Mouse (Mus musculus) stomach, embryonic 15.5 days (tissue): ENCODE measurements around the gene Dusp1. TPM values are rescaled to one million over a fixed set of nuclear protein-coding genes. Genes with fewer than 3 reads are reported as not detected.

Source experiments
- ATAC-seq: fragments of 200-750 bp; cut with Nextera tagmentation; 2 replicates; pipeline ENCODE4 v1.8.0; 2017; ENCODE audit warnings: low read depth, moderate number of reproducible peaks, moderate TSS enrichment; ENCODE audit not compliant: insufficient read depth, low FRiP score
- H3K27ac ChIP-seq: fragments of 300-500 bp; sonication (generic); 2 replicates; pipeline ENCODE4 v1.5.1; 2015; ENCODE audit warnings: mild to moderate bottlenecking, inconsistent platforms
- H3K27me3 ChIP-seq: fragments of 300-500 bp; sonication (generic); replicated peaks from 2 replicates; pipeline ENCODE4 v1.6.1; 2015; ENCODE audit warnings: inconsistent platforms
- H3K36me3 ChIP-seq: fragments of 300-500 bp; sonication (generic); 2 replicates; pipeline ENCODE4 v1.6.1; 2015; ENCODE audit warnings: inconsistent platforms
- H3K4me1 ChIP-seq: fragments of 300-500 bp; sonication (generic); 2 replicates; pipeline ENCODE4 v1.6.1; 2015; ENCODE audit warnings: inconsistent platforms
- H3K4me2 ChIP-seq: fragments of 300-500 bp; sonication (generic); 2 replicates; pipeline ENCODE4 v1.6.1; 2015; ENCODE audit warnings: mild to moderate bottlenecking, inconsistent platforms
- H3K4me3 ChIP-seq: fragments of 300-500 bp; sonication (generic); replicated peaks from 2 replicates; pipeline ENCODE4 v1.5.1; 2015; ENCODE audit warnings: inconsistent platforms
- H3K9ac ChIP-seq: fragments of 300-500 bp; sonication (generic); 2 replicates; pipeline ENCODE4 v1.6.1; 2015; ENCODE audit warnings: inconsistent platforms
- H3K9me3 ChIP-seq: fragments of 300-500 bp; sonication (generic); 2 replicates; pipeline ENCODE4 v1.6.1; 2016; ENCODE audit warnings: inconsistent platforms
- WGBS: fragments of 180-500 bp; shearing (Covaris S2); methylation state at CpG from one replicate; pipeline ENCODE4 v1.1.7; 2015; 5-methylcytosine and 5-hydroxymethylcytosine counted together
- microRNA-seq: library from miRNA; unstranded; fragments of <30 nt; microRNA quantifications from one replicate; pipeline ENCODE4, GENCODE M21; 2016
- polyA plus RNA-seq: library from polyadenylated mRNA; unstranded; fragments of >200 nt; fragmentation: Nextera tagmentation; extraction: Ambion mirVana; gene quantifications from 2 replicates; pipeline ENCODE4 v1.2.1, GENCODE M21; 2015

Dusp1 gene
- polyA plus RNA-seq, 1 experiment from 2014 or later = 19.3 TPM

DNA sequence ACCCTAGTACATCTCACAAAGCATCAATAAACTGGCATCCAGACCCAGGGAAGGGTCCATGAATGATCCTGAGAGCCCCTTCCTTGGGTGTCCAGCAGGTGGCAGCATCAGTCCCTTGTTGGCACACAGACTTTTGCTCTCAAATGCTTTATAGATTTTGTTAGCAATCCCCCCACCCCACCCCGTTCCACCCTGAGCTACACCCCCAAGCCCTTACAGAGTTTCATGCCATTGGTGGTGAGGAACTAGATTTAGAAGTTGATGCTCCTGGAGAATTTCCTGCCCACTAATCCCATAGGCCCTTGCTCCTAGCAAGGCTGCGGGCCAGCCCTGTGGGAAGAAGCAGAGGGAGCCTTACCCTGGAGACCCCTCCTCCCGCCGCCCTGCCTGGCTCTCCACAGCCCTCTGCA lies 95.2 kb downstream of the Dusp1 start:
- H3K4me2 ChIP-seq = peak overlapping the region; percentile 22
- H3K9ac ChIP-seq = no peak overlapping the region
- H3K4me3 ChIP-seq = no peak overlapping the region
- H3K9me3 ChIP-seq = no peaks in the 10 kb centered on the region
- H3K36me3 ChIP-seq = no peaks in the 10 kb centered on the region
- ATAC-seq = peak; percentile 48; the same call in 1 of the 2 replicates
- 0 out of 2 replicates have a peak overlapping the region, but pooled peaks have one; percentile 9 for H3K27ac ChIP-seq
- no peaks in the 10 kb centered on the region for H3K27me3 ChIP-seq
- 16% methylated on average over 4 of the region's 4 CpGs for WGBS
- 0 out of 2 replicates have a peak, but pooled peaks cover 3% of the 10 kb centered on the region for H3K4me1 ChIP-seq

DNA sequence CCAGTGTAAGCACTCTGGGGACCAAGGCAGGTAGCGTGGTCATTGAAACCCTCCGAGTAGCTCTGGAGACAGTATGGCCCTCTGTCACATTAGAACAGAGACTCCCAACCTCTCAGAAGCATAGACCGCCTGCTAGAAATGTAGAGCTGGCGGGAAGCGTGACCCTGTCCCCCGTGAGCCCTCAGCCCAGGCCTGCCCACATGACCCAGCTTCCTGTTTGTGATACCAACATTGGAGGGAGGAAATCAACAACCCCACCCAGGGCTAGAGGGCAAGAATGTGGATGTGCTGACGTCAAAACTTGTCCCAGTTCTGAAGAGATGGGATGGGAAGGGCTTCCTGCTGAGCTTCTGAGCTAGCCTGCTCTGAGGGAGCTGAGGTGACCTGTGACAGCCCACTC lies 97.0 kb downstream of the Dusp1 start:
- Histone ChIP-seq H3K9me3 (no peaks in the 10 kb centered on the region), H3K9ac (no peak overlapping the region), H3K36me3 (no peaks in the 10 kb centered on the region), H3K27me3 (no peaks in the 10 kb centered on the region), H3K27ac (no peak overlapping the region), H3K4me1 (0 out of 2 replicates have a peak, but pooled peaks cover 3% of the 10 kb centered on the region), H3K4me3 (no peak overlapping the region), H3K4me2 (no peak overlapping the region)
- no peak for ATAC-seq
- 67% methylated on average over 7 of the region's 7 CpGs for WGBS

DNA sequence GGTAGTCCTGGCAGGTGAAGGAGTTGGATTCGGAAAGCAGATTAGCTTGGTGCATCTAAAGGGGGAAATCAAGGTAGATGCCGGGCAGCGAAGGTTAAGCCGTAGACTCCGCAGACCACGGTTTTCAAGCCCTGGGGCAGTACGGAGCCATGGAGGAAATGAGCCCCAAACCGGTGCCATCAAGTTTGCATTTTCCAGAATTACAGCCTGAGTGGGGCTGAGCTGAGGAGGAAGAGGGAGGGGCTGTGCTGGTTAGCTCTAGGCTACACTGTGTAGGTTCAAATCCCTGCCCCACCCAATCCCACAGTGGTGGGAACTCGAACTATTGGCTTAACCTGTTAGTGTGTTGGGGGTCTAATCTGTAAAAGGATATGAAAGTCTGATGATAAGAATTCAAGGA lies 97.4 kb downstream of the Dusp1 start:
- no peak overlapping the region for H3K4me2 ChIP-seq
- H3K27me3 ChIP-seq = no peaks in the 10 kb centered on the region
- 77% methylated on average over 9 of the region's 9 CpGs for WGBS
- no peaks in the 10 kb centered on the region for H3K36me3 ChIP-seq
- H3K9ac ChIP-seq = no peak overlapping the region
- H3K4me3 ChIP-seq = no peak overlapping the region
- no peak for ATAC-seq
- H3K9me3 ChIP-seq = no peaks in the 10 kb centered on the region
- H3K27ac ChIP-seq = no peak overlapping the region
- H3K4me1 ChIP-seq = 0 out of 2 replicates have a peak, but pooled peaks cover 3% of the 10 kb centered on the region

DNA sequence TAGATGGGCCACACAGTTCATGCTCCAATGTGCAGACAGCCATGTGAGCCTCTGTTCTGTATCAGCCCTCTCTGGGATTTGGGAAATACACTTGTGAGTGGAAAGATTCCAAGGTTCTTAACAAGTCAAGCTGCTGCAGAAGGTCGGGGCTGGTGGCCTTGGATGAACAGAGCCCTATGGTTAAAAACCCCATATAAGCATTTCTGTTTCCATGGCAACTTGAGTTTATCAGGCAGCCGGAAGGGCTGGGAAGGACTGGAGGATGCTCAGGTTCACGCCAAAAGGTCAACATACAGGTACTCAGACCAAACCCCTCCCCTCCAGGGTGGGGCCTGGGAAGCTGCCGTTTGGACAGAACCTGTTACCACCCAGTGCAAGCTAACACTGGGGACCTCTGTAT lies 97.9 kb downstream of the Dusp1 start:
- Histone ChIP-seq H3K9me3 (no peaks in the 10 kb centered on the region), H3K36me3 (no peaks in the 10 kb centered on the region), H3K4me1 (0 out of 2 replicates have a peak, but pooled peaks cover 3% of the 10 kb centered on the region), H3K9ac (no peak overlapping the region), H3K4me2 (no peak overlapping the region), H3K27me3 (no peaks in the 10 kb centered on the region), H3K4me3 (no peak overlapping the region), H3K27ac (no peak overlapping the region)
- ATAC-seq = no peak
- WGBS = 31% methylated on average over 4 of the region's 4 CpGs

DNA sequence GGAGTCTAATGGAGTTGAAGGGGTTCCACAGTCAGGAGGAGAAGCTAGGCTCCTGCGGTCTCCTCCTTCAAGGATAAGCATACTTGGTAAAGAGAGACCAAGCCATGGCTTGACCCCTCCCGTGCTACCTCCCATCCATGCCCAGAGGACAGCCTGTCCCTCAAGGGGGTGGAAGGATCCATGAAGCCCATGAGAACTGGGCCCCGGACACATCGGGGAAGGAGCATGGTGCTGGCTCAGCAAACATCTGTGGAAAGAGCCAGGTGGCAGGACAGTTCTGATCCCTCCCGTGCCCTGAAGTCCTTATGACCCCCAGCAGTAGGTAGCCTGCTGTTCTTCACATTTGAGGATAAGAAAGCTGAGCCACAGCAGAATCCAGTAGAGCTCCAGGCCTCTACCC lies 98.5 kb downstream of the Dusp1 start:
- no peak overlapping the region for H3K9ac ChIP-seq
- H3K27me3 ChIP-seq = no peaks in the 10 kb centered on the region
- H3K9me3 ChIP-seq = no peaks in the 10 kb centered on the region
- no peak for ATAC-seq
- WGBS = 79% methylated on average over 5 of the region's 5 CpGs
- H3K4me3 ChIP-seq = no peak overlapping the region
- no peak overlapping the region for H3K4me2 ChIP-seq
- 0 out of 2 replicates have a peak, but pooled peaks cover 3% of the 10 kb centered on the region for H3K4me1 ChIP-seq
- H3K27ac ChIP-seq = no peak overlapping the region
- H3K36me3 ChIP-seq = no peaks in the 10 kb centered on the region

DNA sequence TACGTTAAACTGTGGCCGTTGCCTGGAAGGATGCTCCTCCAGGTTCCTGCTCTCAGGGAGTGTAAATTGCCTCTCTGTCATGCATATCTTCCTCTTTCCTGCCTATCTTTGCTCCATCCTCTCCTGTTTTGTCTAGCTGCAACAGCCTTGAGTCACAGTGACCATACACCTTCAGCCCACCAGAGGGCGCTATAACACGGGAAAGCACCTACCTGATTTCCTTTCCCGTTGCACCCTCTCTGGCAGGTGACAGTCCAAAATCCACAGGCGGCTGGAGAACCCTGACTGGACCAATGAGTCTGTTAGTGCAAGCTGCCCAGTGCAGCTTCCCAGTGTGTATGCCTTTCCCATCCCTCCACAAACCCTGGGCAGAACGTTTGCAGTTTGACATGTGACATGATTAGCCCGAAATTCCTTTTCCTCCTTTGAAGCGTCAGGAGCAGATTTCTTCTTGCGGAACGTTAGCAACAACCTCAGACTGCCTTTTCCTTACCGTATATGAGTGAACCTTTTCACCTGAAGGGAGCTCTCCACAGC lies 99.2 kb downstream of the Dusp1 start:
- H3K4me3 ChIP-seq = no peak overlapping the region
- H3K4me2 ChIP-seq = no peak overlapping the region
- no peaks in the 10 kb centered on the region for H3K27me3 ChIP-seq
- no peaks in the 10 kb centered on the region for H3K9me3 ChIP-seq
- no peak overlapping the region for H3K9ac ChIP-seq
- 28% methylated on average over 12 of the region's 12 CpGs for WGBS
- no peaks in the 10 kb centered on the region for H3K36me3 ChIP-seq
- H3K4me1 ChIP-seq = 0 out of 2 replicates have a peak, but pooled peaks cover 3% of the 10 kb centered on the region
- no peak overlapping the region for H3K27ac ChIP-seq
- ATAC-seq = no peak

DNA sequence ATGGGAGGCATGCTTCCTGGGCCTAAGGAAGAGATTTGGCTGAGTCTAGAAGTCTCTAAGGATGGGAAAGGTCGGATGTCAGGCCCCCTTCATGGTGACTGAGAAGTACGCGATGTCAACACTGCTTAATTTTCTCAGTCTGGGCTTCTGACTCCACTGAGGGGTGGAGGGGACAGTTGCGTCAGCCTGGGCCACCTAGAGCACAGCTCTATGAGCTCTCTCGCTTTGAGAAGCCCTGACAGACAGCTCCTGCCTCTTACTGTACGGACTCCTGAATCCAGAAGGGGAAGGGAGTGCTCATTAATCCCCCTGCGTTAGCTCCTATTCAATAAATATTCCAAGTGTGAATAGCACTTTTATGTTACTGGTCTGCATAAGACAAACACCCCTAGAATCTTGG lies 103.9 kb downstream of the Dusp1 start:
- H3K27me3 ChIP-seq = no peaks in the 10 kb centered on the region
- H3K27ac ChIP-seq = no peak overlapping the region
- whole genome bisulfite sequencing = 59% methylated on average over 7 of the region's 7 CpGs
- no peaks in the 10 kb centered on the region for H3K9me3 ChIP-seq
- H3K4me2 ChIP-seq = no peak overlapping the region
- no peaks in the 10 kb centered on the region for H3K4me1 ChIP-seq
- no peak for ATAC-seq
- H3K36me3 ChIP-seq = no peaks in the 10 kb centered on the region
- no peak overlapping the region for H3K9ac ChIP-seq
- H3K4me3 ChIP-seq = no peak overlapping the region

DNA sequence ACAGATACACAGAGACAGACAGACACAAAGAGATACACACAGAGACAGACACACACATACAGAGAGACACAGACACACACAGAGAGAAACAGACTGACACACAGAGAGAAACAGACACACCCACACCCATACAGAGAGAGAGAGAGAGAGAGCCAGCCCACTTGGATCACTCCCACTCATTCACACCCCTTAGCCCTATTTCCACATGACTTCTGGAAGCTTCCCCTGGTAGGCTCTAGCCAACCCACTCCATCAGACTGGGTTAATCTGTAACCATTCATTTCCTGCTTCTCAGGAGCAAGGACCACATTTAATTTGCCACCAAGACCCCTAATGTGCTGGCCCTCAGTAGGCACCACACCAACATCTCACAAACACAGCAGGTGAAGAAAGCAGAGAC lies 104.4 kb downstream of the Dusp1 start:
- no peak overlapping the region for H3K4me2 ChIP-seq
- no peak overlapping the region for H3K9ac ChIP-seq
- no peaks in the 10 kb centered on the region for H3K9me3 ChIP-seq
- H3K4me1 ChIP-seq = peaks cover under 1% of the 10 kb centered on the region; the same call in 1 of the 2 replicates
- ATAC-seq = no peak
- no peak overlapping the region for H3K27ac ChIP-seq
- H3K4me3 ChIP-seq = no peak overlapping the region
- H3K36me3 ChIP-seq = no peaks in the 10 kb centered on the region
- no peaks in the 10 kb centered on the region for H3K27me3 ChIP-seq

Small RNA genes within 50 kb of the gene (microRNA-seq; reads per million reads assigned to microRNA genes)
- not detected for gene Gm22420

Other genes with a start within 250 kb of the Dusp1 start
- 2.5 and 2.6 TPM in 2 replicates for gene Neurl1b, start 147.3 kb downstream of the Dusp1 start, polyA plus RNA-seq
- 106 and 113 TPM in 2 replicates for gene Ergic1, start 639 bp downstream of the Dusp1 start, polyA plus RNA-seq
- gene Atp6v0e, start 101.1 kb upstream of the Dusp1 start, polyA plus RNA-seq = 231 and 255 TPM in 2 replicates
- gene Crebrf, start 153.5 kb upstream of the Dusp1 start, polyA plus RNA-seq = 8.1 and 10.1 TPM in 2 replicates
- 42.9 and 45.5 TPM in 2 replicates for gene Bnip1, start 218.9 kb upstream of the Dusp1 start, polyA plus RNA-seq